Mouse (Mus musculus): ENCODE data around the gene Steap2.

Steap2 gene

GRCm38 (mm10) chr5:5664371-5664926 lies 29.9 kb downstream of the Steap2 start:
- DNase-seq (ENCODE audit: low spot score in 2 of 2) = no peak

- DNase-seq (ENCODE audit: low spot score in 2 of 2) = peak; percentile 53 to 90
Measured at GRCm38 (mm10) chr5:5663655-5664370, 30.6 kb downstream of the Steap2 start, which contains the start of gene Cfap69. Gene Cfap69, minus strand, starts transcription at chr5:5664239.

GRCm38 (mm10) chr5:5663057-5663456 lies 31.3 kb downstream of the Steap2 start:
- no peak for DNase-seq (ENCODE audit: low spot score in 2 of 2)

GRCm38 (mm10) chr5:5658680-5659079 lies 35.7 kb downstream of the Steap2 start:
- DNase-seq (ENCODE audit: low spot score in 2 of 2) = no peak

- no peak for DNase-seq (ENCODE audit: low spot score in 2 of 2)
Measured at GRCm38 (mm10) chr5:5657932-5658331, 36.4 kb downstream of the Steap2 start.

GRCm38 (mm10) chr5:5648817-5649569 lies 45.4 kb downstream of the Steap2 start:
- peak; percentile 58 to 88 for DNase-seq (ENCODE audit: low spot score in 2 of 2)

- no peak for DNase-seq (ENCODE audit: low spot score in 2 of 2)
Measured at GRCm38 (mm10) chr5:5646173-5646572, 48.2 kb downstream of the Steap2 start.

GRCm38 (mm10) chr5:5638496-5638895 lies 55.9 kb downstream of the Steap2 start:
- no peak for DNase-seq (ENCODE audit: low spot score in 2 of 2)

- DNase-seq (ENCODE audit: low spot score in 2 of 2) = no peak
Measured at GRCm38 (mm10) chr5:5625491-5625890, 68.9 kb downstream of the Steap2 start.

- no peak for DNase-seq (ENCODE audit: low spot score in 2 of 2)
Measured at GRCm38 (mm10) chr5:5618329-5618728, 76.0 kb downstream of the Steap2 start.

Measured in left cerebral cortex, adult 9 months (tissue).